Mouse (Mus musculus) neural tube, embryonic 12.5 days (tissue): ENCODE measurements around the gene Patl2. TPM values are rescaled to one million over a fixed set of nuclear protein-coding genes. Genes with fewer than 3 reads are reported as not detected.
"Not testable (repeated sequence)": the region's sequence is repeated elsewhere in the genome, so short reads cannot be mapped to it uniquely, and the experiment has no call there.

Experiments used
- ATAC-seq: fragments of 200-750 bp; cut with Nextera tagmentation; 2 replicates; pipeline ENCODE4 v1.8.0; 2017; ENCODE audit warnings: low read depth, mild to moderate bottlenecking, moderate TSS enrichment, moderate library complexity; ENCODE audit not compliant: low FRiP score
- H3K27ac ChIP-seq: fragments of 300-500 bp; sonication (generic); 2 replicates; pipeline ENCODE4 v1.5.1; 2016
- H3K27me3 ChIP-seq: fragments of 300-500 bp; sonication (generic); replicated peaks from 2 replicates; pipeline ENCODE4 v1.6.1; 2016; ENCODE audit warnings: mild to moderate bottlenecking
- H3K36me3 ChIP-seq: fragments of 300-500 bp; sonication (generic); 2 replicates; pipeline ENCODE4 v1.6.1; 2016; ENCODE audit warnings: mild to moderate bottlenecking
- H3K4me1 ChIP-seq: fragments of 300-500 bp; sonication (generic); 2 replicates; pipeline ENCODE4 v1.6.1; 2016
- H3K4me2 ChIP-seq: fragments of 300-500 bp; sonication (generic); replicated peaks from 2 replicates; pipeline ENCODE4 v1.6.1; 2016; ENCODE audit warnings: mild to moderate bottlenecking
- H3K4me3 ChIP-seq: fragments of 300-500 bp; sonication (generic); 2 replicates; pipeline ENCODE4 v1.5.1; 2016
- H3K9ac ChIP-seq: fragments of 300-500 bp; sonication (generic); 2 replicates; pipeline ENCODE4 v1.6.1; 2016; ENCODE audit warnings: mild to moderate bottlenecking
- H3K9me3 ChIP-seq: fragments of 300-500 bp; sonication (generic); 2 replicates; pipeline ENCODE4 v1.6.1; 2016; ENCODE audit warnings: mild to moderate bottlenecking
- WGBS: fragments of 180-500 bp; shearing (Covaris S2); methylation state at CpG from one replicate; pipeline ENCODE4 v1.1.7; 2016; 5-methylcytosine and 5-hydroxymethylcytosine counted together
- polyA plus RNA-seq: library from polyadenylated mRNA; unstranded; fragments of >200 nt; fragmentation: Nextera tagmentation; extraction: Ambion mirVana; gene quantifications from 2 replicates; pipeline ENCODE4 v1.2.1, GENCODE M21; 2016

Patl2 gene
- polyA plus RNA-seq, 1 experiment from 2014 or later: not detected

- H3K4me3 ChIP-seq: not testable (repeated sequence)
- 96% methylated on average over 4 of the region's 4 CpGs for WGBS
These were observed 31.1 kb upstream of the Patl2 start for GRCm38 (mm10) chr2:122217075-122217474.

GRCm38 (mm10) chr2:122210534-122211228 is 24.7 kb upstream of the Patl2 start:
- WGBS: 38% methylated on average over 3 of the region's 3 CpGs
- no peak overlapping the region for H3K9ac ChIP-seq
- no peak overlapping the region for H3K27ac ChIP-seq
- no peak overlapping the region for H3K4me2 ChIP-seq
- H3K4me3 ChIP-seq: no peak overlapping the region
- no peaks in the 10 kb centered on the region for H3K9me3 ChIP-seq
- ATAC-seq: peak; percentile 68; the same call in 1 of the 2 replicates
- H3K36me3 ChIP-seq: no peaks in the 10 kb centered on the region
- no peaks in the 10 kb centered on the region for H3K27me3 ChIP-seq
- no peaks in the 10 kb centered on the region for H3K4me1 ChIP-seq

More at GRCm38 (mm10) chr2:122217075-122217474, 31.1 kb upstream of the Patl2 start:
- not testable (repeated sequence) for H3K4me1 ChIP-seq, H3K4me2 ChIP-seq, H3K27me3 ChIP-seq, ATAC-seq, H3K36me3 ChIP-seq, H3K9me3 ChIP-seq, H3K27ac ChIP-seq, H3K9ac ChIP-seq

- Histone ChIP-seq H3K4me1 (no peaks in the 10 kb centered on the region), H3K4me2 (no peak overlapping the region), H3K27ac (no peak overlapping the region), H3K9ac (no peak overlapping the region), H3K36me3 (no peaks in the 10 kb centered on the region), H3K4me3 (no peak overlapping the region), H3K27me3 (no peaks in the 10 kb centered on the region), H3K9me3 (no peaks in the 10 kb centered on the region)
- no peak for ATAC-seq
- WGBS: 74% methylated on average over 2 of the region's 2 CpGs
These were observed 20.6 kb upstream of the Patl2 start for GRCm38 (mm10) chr2:122206440-122207107.

DNA sequence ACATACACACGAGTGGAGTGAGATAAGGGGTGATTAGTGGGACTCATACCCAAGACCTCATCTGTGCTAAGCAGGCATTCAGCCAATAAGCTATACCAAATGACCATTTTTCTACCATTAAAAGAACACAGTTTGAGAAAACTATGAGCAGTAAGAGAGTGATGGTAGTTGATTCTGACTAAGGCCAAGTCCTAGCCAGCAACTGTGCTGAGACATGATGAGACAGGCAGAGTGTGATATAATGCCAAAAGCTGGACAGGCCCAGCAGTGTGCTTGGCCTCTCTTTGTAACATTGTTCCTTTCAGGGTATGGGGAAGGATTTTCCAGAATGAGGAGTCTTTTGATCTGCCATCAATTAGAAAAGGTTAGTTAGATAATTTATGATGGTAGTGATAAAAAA is 15.5 kb upstream of the Patl2 start:
- H3K4me1 ChIP-seq: no peaks in the 10 kb centered on the region
- H3K4me3 ChIP-seq: no peak overlapping the region
- WGBS: 90% methylated on average over 1 of the region's 1 CpGs
- no peaks in the 10 kb centered on the region for H3K36me3 ChIP-seq
- no peak overlapping the region for H3K27ac ChIP-seq
- no peak for ATAC-seq
- no peaks in the 10 kb centered on the region for H3K27me3 ChIP-seq
- no peak overlapping the region for H3K4me2 ChIP-seq
- no peak overlapping the region for H3K9ac ChIP-seq
- no peaks in the 10 kb centered on the region for H3K9me3 ChIP-seq

- Histone ChIP-seq H3K27me3 (no peaks in the 10 kb centered on the region), H3K4me2 (no peak overlapping the region), H3K4me3 (no peak overlapping the region), H3K27ac (no peak overlapping the region), H3K36me3 (no peaks in the 10 kb centered on the region), H3K9ac (no peak overlapping the region), H3K9me3 (no peaks in the 10 kb centered on the region), H3K4me1 (no peaks in the 10 kb centered on the region)
- peak; percentile 68 for ATAC-seq
- WGBS: 67% methylated on average over 1 of the region's 1 CpGs
These were observed 8.5 kb upstream of the Patl2 start for GRCm38 (mm10) chr2:122194509-122194929.

- H3K9me3 ChIP-seq: no peaks in the 10 kb centered on the region
- 79% methylated on average over 3 of the region's 3 CpGs for WGBS
- no peaks in the 10 kb centered on the region for H3K36me3 ChIP-seq
- H3K27me3 ChIP-seq: no peaks in the 10 kb centered on the region
- no peak overlapping the region for H3K4me3 ChIP-seq
- no peak overlapping the region for H3K9ac ChIP-seq
- no peak overlapping the region for H3K27ac ChIP-seq
- no peak overlapping the region for H3K4me2 ChIP-seq
- no peak for ATAC-seq
- H3K4me1 ChIP-seq: no peaks in the 10 kb centered on the region
These were observed 5.9 kb upstream of the Patl2 start for GRCm38 (mm10) chr2:122191849-122192248.

- no peaks in the 10 kb centered on the region for H3K36me3 ChIP-seq
- no peak overlapping the region for H3K4me3 ChIP-seq
- H3K9me3 ChIP-seq: no peaks in the 10 kb centered on the region
- 94% methylated on average over 3 of the region's 3 CpGs for whole genome bisulfite sequencing
- H3K4me1 ChIP-seq: no peaks in the 10 kb centered on the region
- no peak overlapping the region for H3K27ac ChIP-seq
- no peak overlapping the region for H3K9ac ChIP-seq
- ATAC-seq: no peak
- no peaks in the 10 kb centered on the region for H3K27me3 ChIP-seq
- H3K4me2 ChIP-seq: no peak overlapping the region
These were observed 762 bp upstream of the Patl2 start for GRCm38 (mm10) chr2:122186751-122187150.

DNA sequence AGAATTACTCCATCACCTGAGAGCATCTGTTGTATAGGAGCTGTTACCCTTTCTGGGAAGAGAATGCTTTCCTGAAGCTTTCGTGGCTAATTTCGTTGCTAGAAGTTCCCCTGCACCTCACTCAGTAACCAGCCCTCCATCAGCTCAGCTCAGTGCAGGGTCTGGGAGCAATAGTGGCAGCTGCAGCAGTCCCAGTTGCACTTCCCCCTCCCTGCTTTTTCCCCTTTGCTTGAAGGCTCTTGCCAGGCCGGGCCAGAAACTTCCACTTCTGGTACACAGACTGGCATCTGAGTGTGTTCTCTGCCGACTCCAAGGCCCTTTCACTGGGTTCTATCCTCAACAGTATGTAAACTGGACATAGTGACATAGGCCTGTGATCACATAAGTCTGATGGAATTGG is 903 bp downstream of the Patl2 start:
- Histone ChIP-seq H3K9me3 (no peaks in the 10 kb centered on the region), H3K4me3 (no peak overlapping the region), H3K27me3 (no peaks in the 10 kb centered on the region), H3K9ac (no peak overlapping the region), H3K27ac (no peak overlapping the region), H3K4me1 (no peaks in the 10 kb centered on the region), H3K4me2 (no peak overlapping the region), H3K36me3 (no peaks in the 10 kb centered on the region)
- WGBS: 90% methylated on average over 4 of the region's 4 CpGs
- no peak for ATAC-seq

DNA sequence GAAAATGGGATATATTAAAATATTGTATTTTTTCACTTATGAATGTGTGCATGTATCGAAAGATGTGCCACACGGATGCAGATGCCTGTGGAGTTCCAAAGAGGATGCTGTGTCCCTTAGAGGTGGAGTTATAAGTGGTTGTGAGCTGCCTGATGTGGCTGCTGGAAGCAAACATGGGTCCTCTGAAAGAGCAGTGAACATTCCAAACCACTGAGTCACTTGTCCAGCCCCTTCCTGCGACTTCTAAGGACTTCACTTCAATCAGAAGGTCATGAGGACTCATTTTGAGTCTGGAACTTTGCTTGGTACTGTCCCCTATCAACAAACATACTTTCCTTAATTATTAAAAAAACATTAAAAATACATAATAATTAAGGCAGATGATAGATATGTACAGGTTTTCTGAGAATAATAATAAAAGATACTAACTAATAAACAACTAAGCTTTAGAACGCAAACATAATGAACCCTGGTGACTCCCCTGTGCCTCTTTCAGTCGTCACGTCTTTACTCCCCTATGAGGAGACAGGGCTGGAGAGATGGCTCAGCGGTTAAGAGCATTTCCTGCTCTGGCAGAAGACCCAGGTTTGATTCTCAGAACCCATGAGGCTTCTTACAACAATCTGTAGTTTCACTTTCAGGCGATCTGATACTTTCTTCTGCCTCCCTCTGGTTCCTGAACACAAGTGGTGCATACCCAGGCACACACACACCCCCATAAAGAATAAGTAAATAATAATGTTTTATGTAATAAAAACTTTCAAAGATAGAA is 5.8 kb downstream of the Patl2 start:
- ATAC-seq: no peak
- WGBS: 78% methylated on average over 8 of the region's 8 CpGs

DNA sequence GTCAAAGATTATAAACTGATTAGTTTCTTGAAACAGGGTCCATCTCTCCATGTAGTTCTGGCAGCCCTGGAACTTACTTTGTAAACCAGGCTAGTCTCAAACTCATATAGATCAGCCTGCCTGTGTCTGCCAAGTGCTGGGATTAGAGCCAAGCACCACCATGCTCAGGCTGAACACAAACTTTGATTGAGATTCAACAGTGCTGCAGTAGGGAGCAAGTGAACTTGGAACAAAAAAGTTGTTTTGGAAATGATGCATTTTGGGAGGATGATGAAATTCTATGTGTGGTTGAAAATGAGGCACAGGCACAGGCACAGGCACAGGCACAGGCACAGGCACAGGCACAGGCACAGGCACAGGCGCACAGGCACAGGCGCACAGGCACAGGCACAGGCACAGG is 13.8 kb downstream of the Patl2 start:
- H3K9ac ChIP-seq: no peak overlapping the region
- no peaks in the 10 kb centered on the region for H3K4me1 ChIP-seq
- H3K4me3 ChIP-seq: no peak overlapping the region
- ATAC-seq: no peak
- H3K4me2 ChIP-seq: no peak overlapping the region
- WGBS: 90% methylated on average over 2 of the region's 2 CpGs
- no peak overlapping the region for H3K27ac ChIP-seq
- H3K9me3 ChIP-seq: no peaks in the 10 kb centered on the region
- no peaks in the 10 kb centered on the region for H3K27me3 ChIP-seq
- H3K36me3 ChIP-seq: no peaks in the 10 kb centered on the region

More for the DNA sequence above, 5.8 kb downstream of the Patl2 start:
- no peak overlapping the region for H3K9ac ChIP-seq
- no peaks in the 10 kb centered on the region for H3K36me3 ChIP-seq
- H3K4me1 ChIP-seq: no peaks in the 10 kb centered on the region
- H3K27ac ChIP-seq: no peak overlapping the region
- no peak overlapping the region for H3K4me2 ChIP-seq
- H3K9me3 ChIP-seq: no peaks in the 10 kb centered on the region
- no peak overlapping the region for H3K4me3 ChIP-seq
- H3K27me3 ChIP-seq: no peaks in the 10 kb centered on the region

DNA sequence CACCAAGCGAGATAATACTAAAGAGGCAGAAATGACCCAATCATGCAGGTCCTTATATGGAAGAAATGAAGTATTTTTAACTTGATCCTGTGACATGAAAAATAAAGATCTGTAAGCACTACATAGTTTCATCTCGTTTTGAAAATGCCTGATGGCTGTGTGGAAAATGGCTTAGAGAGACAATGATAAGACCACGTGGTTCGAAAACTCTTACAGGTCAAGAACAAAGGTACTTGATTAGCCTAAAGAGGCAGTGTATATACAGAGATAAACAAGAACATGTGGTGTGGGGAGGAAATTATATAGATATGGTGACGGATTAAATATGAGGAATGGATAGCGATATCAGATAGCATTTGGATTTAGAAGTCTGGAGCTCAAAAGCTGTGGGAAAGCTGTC is 14.7 kb downstream of the Patl2 start:
- no peak overlapping the region for H3K4me3 ChIP-seq

DNA sequence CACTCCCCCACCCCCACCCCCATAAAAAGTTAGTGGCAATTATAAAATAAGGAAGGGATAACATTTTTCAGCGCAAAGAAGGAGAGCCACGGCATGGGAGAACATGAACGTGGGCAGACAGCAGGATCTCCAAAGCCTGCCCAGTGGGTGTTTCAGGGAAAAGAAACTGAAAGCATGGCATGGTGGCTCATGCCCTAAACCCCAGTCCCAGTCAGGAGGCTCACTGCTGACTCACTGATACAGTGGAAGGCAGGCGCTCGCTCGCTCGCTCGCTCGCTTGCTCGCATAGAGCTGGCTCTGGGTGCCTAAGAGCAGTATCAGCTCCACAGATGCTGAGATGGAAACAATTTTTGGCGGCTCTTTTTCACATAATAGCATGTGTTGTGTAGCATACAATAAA is 21.7 kb downstream of the Patl2 start:
- Histone ChIP-seq H3K4me3 (no peak overlapping the region), H3K36me3 (no peaks in the 10 kb centered on the region), H3K27me3 (no peaks in the 10 kb centered on the region), H3K9ac (no peak overlapping the region), H3K4me2 (no peak overlapping the region), H3K27ac (no peak overlapping the region), H3K9me3 (no peaks in the 10 kb centered on the region), H3K4me1 (no peaks in the 10 kb centered on the region)
- ATAC-seq: no peak
- 87% methylated on average over 11 of the region's 11 CpGs for WGBS

More for the DNA sequence above, 14.7 kb downstream of the Patl2 start:
- no peaks in the 10 kb centered on the region for H3K27me3 ChIP-seq
- no peak for ATAC-seq
- no peaks in the 10 kb centered on the region for H3K9me3 ChIP-seq
- no peak overlapping the region for H3K4me2 ChIP-seq
- H3K27ac ChIP-seq: no peak overlapping the region
- no peaks in the 10 kb centered on the region for H3K4me1 ChIP-seq
- no peak overlapping the region for H3K9ac ChIP-seq
- 90% methylated on average over 6 of the region's 6 CpGs for WGBS
- no peaks in the 10 kb centered on the region for H3K36me3 ChIP-seq
